ENCODE assay signal across 33 mouse cellular contexts in genomic region chr19:4446661-4447420, GRCm38 (mm10). TPM values are rescaled to one million over a fixed set of nuclear protein-coding genes. Genes with fewer than 3 reads are reported as not detected.
DNase-seq lines count a peak whose midpoint lies in the region; TF ChIP-seq lines count a peak whose summit lies in the region.
"Had no signal": no experiment of that assay in that cellular context is flagged by ENCODE, and none has a peak within 500 bp of the region (broad histone marks: within the 10 kb centered on the region; RNA-seq: fewer than 3 reads in every experiment).

No protein-coding gene starts in this region.

- no peaks in the 10 kb centered on the region; the same call in 1 of the 2 replicates for H3K27me3 ChIP-seq in cerebellum, adult 2 months (ENCODE audit: control insufficient read depth, insufficient read depth, low read length)
- no peaks in the 10 kb centered on the region for H3K27me3 ChIP-seq in thymus, adult 2 months (ENCODE audit: control insufficient read depth, insufficient read depth, low read length)
- H3K27me3 ChIP-seq: CH12.LX; embryonic facial prominence, embryonic 12.5 days; heart, embryonic 15.5 days; limb, embryonic 15.5 days; midbrain, embryonic 13.5 days; Patski had no signal

- no peak for TF ChIP-seq POLR2A in cerebellum, adult 2 months (IDR thresholded peaks at IDR 0.05; ENCODE audit: borderline replicate concordance, insufficient read depth, low read length)
- TF ChIP-seq POLR2A in thymus, adult 2 months (IDR thresholded peaks at IDR 0.05; ENCODE audit: control insufficient read depth, extremely low read depth, insufficient read depth, low read length, poor library complexity), result no peak

- H3K36me3 ChIP-seq in thymus, adult 2 months (ENCODE audit: control insufficient read depth, insufficient read depth, low read length), result no peaks in the 10 kb centered on the region
- H3K36me3 ChIP-seq: embryonic facial prominence, embryonic 12.5 days; G1E; heart, embryonic 15.5 days; limb, embryonic 15.5 days; midbrain, embryonic 13.5 days had no signal

- DNase-seq in gastrocnemius, adult 2 months, result peak; percentile 72
- no peak for DNase-seq in gastrocnemius, postnatal 10 days
- peak; percentile 51 for DNase-seq in adipocyte (ENCODE audit: low spot score)
- peak; percentile 51 to 60 for DNase-seq in cerebellum, adult 2 months
- peak; percentile 43 to 48 for DNase-seq in cerebellum, postnatal 36 days
- DNase-seq in heart, adult 9 months (ENCODE audit: low spot score in 2 of 2), result no peak
- DNase-seq in thymus, adult 2 months, result no peak
- DNase-seq: adrenal gland, adult 8-10 months; B cell, adult 2 months; forebrain, postnatal 0 days; heart, postnatal 4 days; kidney, adult 9 months; kidney, postnatal 4 days; lung, embryonic 14.5 days; right cerebral cortex, postnatal 14 days; thymus, postnatal 14 days had no signal

- peak overlapping the region; percentile 51 for H3K27ac ChIP-seq in gastrocnemius, adult 2 months
- no peak overlapping the region for H3K27ac ChIP-seq in cerebellum, adult 2 months (ENCODE audit: insufficient read depth, low read length)
- H3K27ac ChIP-seq in thymus, adult 2 months (ENCODE audit: control insufficient read depth, insufficient read depth, low read length), result no peak overlapping the region
- H3K27ac ChIP-seq: embryonic facial prominence, embryonic 12.5 days; heart, embryonic 15.5 days; hindbrain, embryonic 14.5 days; limb, embryonic 15.5 days; liver, embryonic 14.5 days; midbrain, embryonic 13.5 days had no signal

- 10% methylated on average over 8 of the region's 8 CpGs for WGBS in cerebellum, adult 2 months
- WGBS in thymus, adult 2 months, result 91% methylated on average over 8 of the region's 8 CpGs

- intact Hi-C loops in gastrocnemius, adult 2 months (cut with DNase I), result loop anchor here (10.0 kb wide), 1 partner anchor 192 kb away; no protein-coding TSS in a partner anchor

- no peak overlapping the region for H3K4me3 ChIP-seq in gastrocnemius, adult 2 months
- H3K4me3 ChIP-seq in cerebellum, adult 2 months (replicated peaks; ENCODE audit: insufficient read depth, low read depth, low read length), result no peak overlapping the region
- H3K4me3 ChIP-seq in thymus, adult 2 months (ENCODE audit: control insufficient read depth, insufficient read depth, low read length), result no peak overlapping the region
- H3K4me3 ChIP-seq: embryonic facial prominence, embryonic 12.5 days; heart, embryonic 15.5 days; limb, embryonic 15.5 days; midbrain, embryonic 13.5 days had no signal

- peaks cover 25% of the 10 kb centered on the region for H3K4me1 ChIP-seq in cerebellum, adult 2 months (ENCODE audit: control insufficient read depth, insufficient read depth, low read length)
- no peaks in the 10 kb centered on the region for H3K4me1 ChIP-seq in thymus, adult 2 months (replicated peaks; ENCODE audit: control insufficient read depth, insufficient read depth, low read length)

- TF ChIP-seq CTCF in gastrocnemius, adult 2 months (IDR thresholded peaks at IDR 0.05), result no peak
- no peak for TF ChIP-seq CTCF in cerebellum, adult 2 months (IDR thresholded peaks at IDR 0.05; ENCODE audit: borderline replicate concordance, insufficient read depth, low read depth, low read length)
- TF ChIP-seq CTCF in thymus, adult 2 months (IDR thresholded peaks at IDR 0.05; ENCODE audit: borderline replicate concordance, control insufficient read depth, extremely low read depth, insufficient read depth, low read length, poor library complexity), result no peak

RNA-seq across cellular contexts. Expression of gene Rhod, which starts 7.6 kb away (rescaled TPM):
- under 1 TPM; 0.28 to 0.73 TPM for total RNA-seq in gastrocnemius, adult 2 months (2021)
- total RNA-seq in gastrocnemius, postnatal 10 days (2021), result 1 to 10 TPM; 1.4 to 3.5 TPM
- 9.9 and 10.5 TPM in 2 replicates for polyA plus RNA-seq in cerebellum, adult 2 months (2012; rRNA removed)
- 2.6 and 2.9 TPM in 2 replicates for polyA plus RNA-seq in thymus, adult 2 months (2012; rRNA removed)
- total RNA-seq: megakaryocyte, adult 5-6 weeks had no signal

RNA-seq across cellular contexts. Expression of gene Syt12, which starts 30.4 kb away (rescaled TPM):
- total RNA-seq in gastrocnemius, adult 2 months (2021), result 1 to 10 TPM; 6.8 to 7.6 TPM
- total RNA-seq in gastrocnemius, postnatal 10 days (2021), result 1 to 10 TPM; 1.2 to 1.7 TPM
- 82.4 and 104 TPM in 2 replicates for polyA plus RNA-seq in cerebellum, adult 2 months (2012; rRNA removed)
- polyA plus RNA-seq in thymus, adult 2 months (2012; rRNA removed), result 1.6 and 2.0 TPM in 2 replicates
- total RNA-seq: megakaryocyte, adult 5-6 weeks had no signal
- polyA plus RNA-seq: G1E had no signal

RNA-seq across cellular contexts. Expression of gene Kdm2a, which starts 48.8 kb away (rescaled TPM):
- total RNA-seq in gastrocnemius, adult 2 months (2021), result 10 to 100 TPM; 39.1 to 39.7 TPM
- total RNA-seq in gastrocnemius, postnatal 10 days (2021), result 10 to 100 TPM; 37.8 to 51.9 TPM
- polyA plus RNA-seq in cerebellum, adult 2 months (2012; rRNA removed), result 87.1 and 90.4 TPM in 2 replicates
- polyA plus RNA-seq in thymus, adult 2 months (2012; rRNA removed), result 194 and 210 TPM in 2 replicates

RNA-seq across cellular contexts. Expression of gene 2010003K11Rik, which starts 51.5 kb away (rescaled TPM):
- total RNA-seq in gastrocnemius, adult 2 months (2021), result not detected
- total RNA-seq in gastrocnemius, postnatal 10 days (2021), result not detected
- polyA plus RNA-seq in cerebellum, adult 2 months (2012; rRNA removed), result not detected in 2 replicates
- 0.90 and 1.2 TPM in 2 replicates for polyA plus RNA-seq in thymus, adult 2 months (2012; rRNA removed)
- total RNA-seq: CH12.LX; forebrain, postnatal 0 days; heart, adult 8-10 months; heart, postnatal 4 days; left cerebral cortex, adult 18-20 months; left cerebral cortex, postnatal 25 days; megakaryocyte, adult 5-6 weeks had no signal
- polyA plus RNA-seq: embryonic facial prominence, embryonic 12.5 days; forebrain, embryonic 11.5 days; forebrain, postnatal 0 days; G1E; heart, embryonic 15.5 days; hindbrain, embryonic 14.5 days; intestine, embryonic 14.5 days; limb, embryonic 15.5 days; lung, embryonic 14.5 days; midbrain, embryonic 13.5 days; neural tube, embryonic 11.5 days; spleen, adult 2 months had no signal

Comparison
In these comparisons a context has a peak if more than half of its experiments do, and no peak if none do; other contexts are left out.
1. DNase-seq: peak in gastrocnemius, adult 2 months (single experiment), adipocyte (single experiment), cerebellum, adult 2 months (2 of 2) and cerebellum, postnatal 36 days (2 of 2); none in gastrocnemius, postnatal 10 days (single experiment), heart, adult 9 months (0 of 2) and thymus, adult 2 months (single experiment).